Mouse (Mus musculus): ENCODE results near the gene Cga.

Gene Cga

DNA sequence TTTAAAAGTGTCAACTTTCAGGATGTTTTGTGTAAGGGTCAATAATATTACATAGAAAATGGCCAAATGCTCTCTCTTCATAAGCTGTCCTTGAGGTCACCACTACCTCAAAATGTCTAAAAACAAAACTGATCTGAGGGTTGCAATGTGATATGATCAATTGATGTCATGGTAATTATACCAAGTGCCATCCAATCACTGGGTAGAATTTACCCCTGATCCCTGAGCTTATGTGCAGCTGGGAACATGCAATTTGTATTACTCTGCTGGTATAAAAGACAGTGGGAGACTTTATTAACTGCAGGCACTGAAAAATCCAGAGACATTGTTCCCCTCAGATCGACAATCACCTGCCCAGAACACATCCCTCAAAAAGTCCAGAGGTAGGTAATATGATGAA lies at the start of gene Cga:
Gene Cga (plus strand): TSS at position 301 of the 400 bp plus-strand sequence.
- no peak for DNase-seq

DNA sequence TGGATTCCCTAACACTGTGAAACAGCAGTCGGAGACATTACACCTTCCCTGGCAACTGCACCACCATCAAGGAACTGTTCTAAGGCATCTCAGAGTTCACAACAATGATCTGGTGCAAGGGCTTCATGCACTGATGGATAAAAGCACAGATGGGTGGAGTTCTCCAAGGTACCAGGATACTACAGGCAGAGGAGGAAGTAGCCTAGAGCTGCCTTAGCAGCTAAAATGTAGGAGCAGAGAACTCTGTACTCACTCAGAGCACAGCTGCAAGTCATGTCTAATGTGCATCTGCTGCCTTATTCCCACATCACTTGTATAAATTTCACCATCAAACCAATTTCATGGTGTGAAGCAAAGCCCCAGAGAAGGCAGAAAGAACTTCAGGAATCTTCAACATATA lies 49.7 kb upstream of the Cga start:
- DNase-seq = no peak

DNA sequence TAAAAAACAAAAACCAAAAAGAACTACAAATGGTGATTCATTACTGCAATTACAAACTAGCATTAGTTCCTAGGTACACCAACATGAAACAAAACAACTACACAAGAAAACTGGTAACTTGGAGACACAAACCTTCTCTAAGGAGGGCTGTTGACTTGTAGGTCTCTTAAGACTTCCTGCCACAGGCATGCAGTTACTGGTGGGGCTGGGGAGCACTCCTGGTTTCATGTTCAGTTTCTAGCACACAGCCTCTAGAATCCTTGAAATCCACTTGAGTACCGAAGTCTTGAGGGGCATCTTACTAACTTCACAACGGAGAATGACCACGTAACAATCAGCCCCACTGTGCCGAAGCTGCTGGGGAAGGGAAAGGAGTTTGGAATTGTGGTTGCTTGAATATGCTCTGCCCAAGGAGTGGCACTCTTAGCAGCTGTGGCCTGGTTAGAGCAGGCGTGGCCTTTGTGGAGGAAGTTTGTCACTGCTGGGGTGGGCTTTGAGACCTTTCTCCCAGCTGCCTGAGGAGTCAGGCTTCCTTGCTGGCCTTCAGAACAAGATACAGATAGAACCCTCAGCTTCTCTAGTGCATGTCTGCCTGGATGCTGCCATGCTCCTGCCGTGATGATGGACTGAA lies 45.8 kb upstream of the Cga start:
- DNase-seq = no peak

DNA sequence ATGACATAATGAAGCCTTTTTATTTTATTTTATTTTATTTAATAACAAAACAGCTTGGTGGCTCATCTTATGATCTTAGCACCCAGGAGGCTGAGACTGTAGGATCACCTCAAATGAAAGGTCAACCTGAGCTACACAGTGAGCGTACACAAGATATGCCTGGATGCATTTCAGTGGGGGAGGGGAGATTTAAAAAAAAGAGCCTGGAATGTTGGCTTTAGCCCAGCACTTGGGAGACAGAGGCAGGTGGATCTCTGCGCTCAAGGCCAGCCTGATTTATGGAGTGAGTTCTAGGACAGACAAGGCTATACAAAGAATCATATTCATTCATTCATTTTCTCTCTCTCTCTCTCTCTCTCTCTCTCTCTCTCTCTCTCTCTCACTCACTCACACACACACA lies 43.4 kb upstream of the Cga start:
- no peak for DNase-seq

DNA sequence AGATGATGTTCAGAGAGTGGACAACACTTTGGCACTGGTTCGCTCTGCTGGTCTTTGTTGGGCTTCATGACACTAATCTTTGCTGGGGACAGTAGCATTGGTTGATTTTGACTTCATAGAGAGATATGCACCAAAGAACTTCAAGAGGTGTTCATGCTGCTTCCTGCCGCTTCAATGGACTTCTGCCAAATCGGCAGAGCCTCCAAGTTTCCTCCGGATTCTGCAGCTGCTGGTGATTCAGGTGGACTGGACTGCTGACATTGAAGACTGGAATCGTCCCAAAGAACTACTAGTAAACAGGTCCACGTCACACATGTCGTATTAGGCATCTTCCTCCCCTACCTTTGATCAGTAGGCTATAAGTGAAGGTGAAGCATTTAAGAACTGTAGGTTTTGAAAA lies 41.5 kb upstream of the Cga start:
- DNase-seq = no peak

DNA sequence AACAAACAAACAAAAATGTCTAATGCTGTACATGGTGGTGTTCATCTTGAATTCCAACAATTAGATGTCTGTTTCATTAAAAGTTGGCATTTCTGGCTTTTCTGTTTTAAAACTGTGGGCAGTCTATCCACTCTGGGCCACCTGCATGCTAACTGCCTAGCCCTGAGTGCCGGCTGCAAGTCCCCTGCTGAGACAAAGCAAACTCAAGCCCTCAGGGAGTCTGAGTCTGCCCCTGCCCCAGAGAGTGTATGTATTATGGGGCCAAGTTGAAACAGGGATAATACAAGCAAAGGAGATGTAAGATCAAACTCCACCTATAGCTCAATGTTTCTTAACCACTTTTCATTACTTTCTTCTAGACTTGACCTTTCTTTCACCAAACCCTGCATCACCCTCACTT lies 37.6 kb upstream of the Cga start:
- no peak for DNase-seq

DNA sequence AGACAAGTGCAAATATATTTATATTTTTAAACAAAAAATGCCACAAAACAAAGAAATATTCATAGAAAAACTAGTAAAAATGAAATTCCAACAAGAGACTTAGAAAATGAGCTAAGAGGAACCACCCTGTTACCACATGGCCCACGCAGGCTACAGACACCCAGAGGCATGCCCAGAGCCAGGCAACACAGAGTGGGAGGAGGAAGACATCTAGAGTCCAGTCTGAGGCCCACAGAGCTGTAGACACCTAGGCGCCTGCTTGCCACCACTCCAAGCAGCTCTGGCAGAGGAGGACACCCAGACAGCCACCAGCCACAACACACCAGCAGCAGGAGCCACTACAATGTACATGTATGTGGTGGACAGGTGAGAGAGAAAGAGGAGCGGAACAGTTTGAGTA lies 34.7 kb upstream of the Cga start:
- no peak for DNase-seq

DNA sequence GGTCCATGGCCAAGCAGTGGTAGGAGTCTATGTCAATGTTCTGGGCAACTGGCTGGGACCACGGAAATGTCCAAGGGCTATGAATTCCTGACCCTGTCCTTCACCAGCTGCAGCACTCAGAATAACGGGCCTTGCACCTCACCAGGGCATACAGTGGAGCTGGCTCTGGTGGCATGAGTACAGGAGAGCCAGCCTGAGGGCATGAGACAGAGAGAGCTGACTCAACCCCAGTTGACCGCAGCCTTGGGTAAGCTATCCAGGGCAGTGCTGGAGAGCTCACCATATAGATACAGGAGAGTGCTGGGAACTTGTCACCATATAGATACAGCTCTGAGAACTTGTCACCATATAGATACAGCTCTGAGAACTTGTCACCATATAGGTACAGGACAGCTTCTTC lies 34.2 kb upstream of the Cga start:
- no peak for DNase-seq

DNA sequence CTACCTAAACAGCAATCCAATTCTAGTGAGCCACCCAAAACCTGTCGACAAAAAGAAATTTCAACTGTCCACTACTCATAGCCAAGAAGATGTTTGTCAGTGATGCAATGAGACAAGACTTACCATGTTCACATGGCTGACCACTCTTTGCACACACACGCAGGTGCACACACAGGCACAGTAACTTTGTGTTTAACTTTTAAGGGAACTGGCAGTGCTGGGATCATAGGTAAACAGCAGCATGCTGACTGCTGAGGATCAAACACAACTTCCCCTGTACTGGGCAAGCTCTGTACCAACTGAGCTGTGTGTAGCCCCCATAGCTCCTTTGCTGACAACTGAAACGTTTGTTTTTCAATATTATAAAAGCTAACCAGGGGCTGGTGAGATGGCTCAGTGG lies 32.1 kb upstream of the Cga start:
- DNase-seq = no peak

DNA sequence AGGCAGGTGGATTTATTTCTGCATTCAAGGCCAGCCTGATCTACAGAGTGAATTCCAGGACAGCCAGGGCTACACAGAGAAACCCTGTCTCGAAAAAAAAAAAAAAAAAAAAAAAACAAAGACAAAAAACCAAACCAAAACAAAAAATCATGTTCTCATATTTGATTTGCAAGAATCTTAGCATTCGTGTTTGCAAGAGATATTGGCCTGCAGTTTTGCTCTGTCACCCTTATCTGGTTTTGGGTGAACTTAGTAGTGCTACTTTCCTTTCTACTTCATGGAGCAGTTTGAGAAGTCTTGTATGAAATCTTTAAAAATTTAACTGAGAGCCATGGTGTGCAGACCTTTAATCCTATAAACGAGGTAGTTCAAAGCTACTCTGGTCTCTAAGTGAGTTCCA lies 23.8 kb upstream of the Cga start:
- no peak for DNase-seq

DNA sequence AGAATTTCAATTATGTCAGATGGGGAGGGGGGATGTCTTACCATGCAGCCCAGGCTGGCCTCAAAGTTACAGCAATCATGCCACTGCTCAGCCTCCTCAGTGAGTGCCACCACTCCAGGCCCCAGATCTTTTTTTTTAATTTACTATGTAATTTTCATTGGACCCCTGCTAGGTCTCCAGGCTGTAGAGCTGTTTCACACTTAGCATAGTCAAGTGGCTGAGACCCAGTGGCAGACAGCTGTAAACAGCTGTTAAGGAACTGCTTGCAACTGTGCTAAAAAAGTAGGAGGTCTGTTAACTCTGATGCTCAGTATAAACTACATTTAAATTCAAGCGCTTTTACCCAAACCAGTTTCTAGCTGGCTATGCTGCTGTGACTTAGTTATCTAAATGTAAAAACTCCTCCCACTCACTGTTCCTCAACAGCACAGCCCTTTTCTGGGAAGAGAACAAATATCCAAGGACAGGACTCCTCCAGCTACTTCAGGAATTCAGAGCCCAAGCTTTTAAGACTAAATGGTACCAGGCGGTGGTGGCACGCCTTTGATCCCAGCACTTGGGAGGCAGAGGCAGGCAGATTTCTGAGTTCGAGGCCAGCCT lies 20.6 kb upstream of the Cga start:
- DNase-seq = no peak

DNA sequence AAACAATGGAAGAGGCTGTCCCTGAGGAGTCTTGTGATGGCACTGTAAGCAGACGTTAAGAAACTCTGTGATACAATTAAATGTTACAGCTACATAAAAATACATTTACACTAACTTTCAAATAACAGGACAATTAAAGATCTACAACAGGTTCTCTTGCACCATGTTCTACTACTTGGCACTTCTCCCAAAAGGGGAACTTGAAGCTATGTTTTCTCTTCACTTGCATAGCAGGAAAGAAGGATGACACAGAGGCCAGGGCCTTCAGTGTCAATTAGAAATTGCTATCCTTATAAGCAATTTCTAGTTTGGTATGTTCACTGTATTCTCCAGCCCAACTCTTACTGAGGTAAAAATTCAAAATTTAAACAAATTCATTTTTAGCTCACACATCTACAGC lies 19.3 kb upstream of the Cga start:
- no peak for DNase-seq

DNA sequence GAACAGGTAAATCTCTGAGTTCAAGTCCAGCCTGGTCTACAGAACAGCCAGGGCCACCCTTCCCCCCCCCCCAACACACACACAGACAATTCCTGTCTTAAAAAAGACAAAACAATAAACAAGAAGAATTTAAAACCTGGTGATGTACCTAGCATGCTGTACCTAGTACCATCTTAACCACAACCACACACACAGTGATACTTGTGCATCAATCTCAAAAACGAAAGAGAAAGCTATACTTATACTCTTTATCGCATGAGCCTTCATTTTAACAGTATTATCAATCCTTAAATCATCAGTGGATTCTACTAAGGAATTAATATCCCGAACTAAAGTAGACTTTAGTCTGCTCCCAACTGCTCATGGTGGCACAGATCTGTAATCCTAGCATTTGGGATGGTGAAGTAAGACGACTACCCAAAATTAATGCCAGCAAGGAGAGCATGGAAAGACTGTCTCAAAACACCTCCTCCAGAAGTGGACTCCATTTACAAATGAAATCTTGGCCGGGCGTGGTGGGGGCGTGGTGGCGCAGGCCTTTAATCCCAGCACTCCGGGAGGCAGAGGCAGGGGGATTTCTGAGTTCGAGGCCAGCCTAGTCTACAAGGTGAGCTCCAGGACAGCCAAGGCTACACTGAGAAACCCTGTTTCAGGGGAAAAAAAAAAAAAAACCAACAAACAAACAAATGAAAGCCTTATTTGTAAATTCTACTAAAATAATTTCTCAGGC lies 12.5 kb upstream of the Cga start:
- DNase-seq = no peak

DNA sequence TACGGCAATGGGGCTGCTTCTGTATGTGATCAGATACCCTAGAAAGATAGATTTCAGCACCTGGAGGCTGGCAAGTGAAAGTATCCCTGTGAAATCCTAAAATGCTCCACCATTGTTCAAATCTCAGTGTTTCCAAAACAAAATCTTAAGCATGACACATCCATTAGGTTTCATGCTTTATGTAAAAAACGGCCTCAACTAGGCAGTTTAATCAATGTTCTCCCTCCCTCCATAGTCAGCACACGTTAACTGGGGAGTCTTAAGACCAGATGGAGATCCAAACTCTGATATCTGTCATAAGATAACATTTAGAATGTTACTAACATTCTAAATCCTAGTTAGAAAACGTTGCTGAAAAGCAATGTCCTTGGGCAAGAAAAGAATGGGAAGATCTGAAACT lies 11.7 kb upstream of the Cga start:
- no peak for DNase-seq

DNA sequence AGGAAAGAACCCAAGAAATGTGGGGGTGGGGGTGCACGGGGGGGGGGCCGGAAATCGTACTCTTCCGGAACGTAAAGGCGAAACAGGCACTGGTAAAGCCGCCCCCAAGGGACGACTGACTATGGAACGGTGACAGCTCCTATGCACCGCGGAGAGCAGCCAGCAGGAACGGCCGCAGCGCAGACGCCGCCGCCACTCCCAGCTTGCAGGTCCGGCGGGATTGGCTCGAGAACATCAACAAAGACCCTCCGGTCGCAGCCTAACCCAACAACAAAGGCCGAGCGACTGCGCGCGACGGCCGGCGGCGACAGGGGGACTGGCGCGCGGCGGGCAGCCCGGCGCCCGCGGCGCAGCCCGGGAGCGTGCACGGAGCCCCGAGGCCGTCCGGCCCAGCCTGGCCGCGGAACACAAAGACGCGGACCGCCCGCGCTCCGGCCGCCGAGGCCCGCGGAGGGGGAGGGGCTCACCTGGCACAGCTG lies 11.2 kb upstream of the Cga start:
- no peak for DNase-seq

DNA sequence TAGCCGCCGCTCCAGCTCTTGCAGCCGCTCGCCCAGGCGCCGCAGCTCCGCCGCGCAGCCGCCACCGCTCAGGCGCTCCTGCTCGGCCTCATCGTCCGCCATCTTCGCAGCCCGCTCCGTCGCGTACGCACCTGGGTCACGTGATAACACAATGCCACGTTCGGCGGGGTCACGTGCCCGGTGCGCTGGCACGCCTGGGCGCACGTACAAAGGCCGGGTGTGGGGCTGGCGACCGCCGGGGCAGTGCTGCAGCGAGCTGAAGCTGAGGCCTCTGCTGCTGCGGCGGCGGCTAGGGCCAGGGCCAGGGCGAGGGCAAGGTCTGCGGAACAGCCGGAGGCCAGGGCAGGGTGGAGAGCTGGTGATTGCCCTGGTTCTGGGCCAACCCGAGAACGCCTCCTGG lies 10.8 kb upstream of the Cga start, which contains the start of gene Zfp292:
Gene Zfp292 (minus strand): TSS at position 143 of the 400 bp plus-strand sequence.
- DNase-seq = peak; percentile 96

DNA sequence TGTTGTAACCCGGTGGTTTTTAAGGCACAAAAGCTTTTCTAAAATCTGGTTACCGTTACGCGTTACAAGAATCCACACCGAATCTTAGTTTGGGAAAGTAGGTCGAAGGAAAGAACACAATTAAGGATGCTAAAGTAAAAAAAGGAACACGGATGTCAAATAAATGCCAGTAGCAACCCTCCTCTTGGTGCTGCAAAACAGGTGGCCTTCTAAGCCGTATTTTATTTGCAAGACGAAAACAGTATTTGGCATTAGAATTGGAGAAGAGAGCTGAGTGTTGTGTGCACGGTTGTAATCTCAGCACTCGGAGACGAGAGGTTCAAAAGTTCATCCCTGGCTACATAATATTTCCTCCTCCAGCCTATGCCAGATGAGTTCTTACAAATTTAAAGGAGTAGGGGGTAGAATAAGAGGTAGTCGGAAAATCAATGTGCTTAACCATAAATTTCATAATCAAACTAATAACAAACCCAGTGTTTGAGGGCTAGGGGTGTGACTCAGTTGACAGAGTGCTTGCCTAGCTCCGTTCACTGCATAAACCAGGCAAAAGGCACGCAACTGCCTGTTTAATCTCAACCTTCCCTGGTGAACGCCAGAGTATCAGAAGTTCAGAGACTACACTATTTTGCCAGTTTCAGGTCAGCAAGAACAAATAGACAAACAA lies 10.1 kb upstream of the Cga start:
- no peak for DNase-seq

DNA sequence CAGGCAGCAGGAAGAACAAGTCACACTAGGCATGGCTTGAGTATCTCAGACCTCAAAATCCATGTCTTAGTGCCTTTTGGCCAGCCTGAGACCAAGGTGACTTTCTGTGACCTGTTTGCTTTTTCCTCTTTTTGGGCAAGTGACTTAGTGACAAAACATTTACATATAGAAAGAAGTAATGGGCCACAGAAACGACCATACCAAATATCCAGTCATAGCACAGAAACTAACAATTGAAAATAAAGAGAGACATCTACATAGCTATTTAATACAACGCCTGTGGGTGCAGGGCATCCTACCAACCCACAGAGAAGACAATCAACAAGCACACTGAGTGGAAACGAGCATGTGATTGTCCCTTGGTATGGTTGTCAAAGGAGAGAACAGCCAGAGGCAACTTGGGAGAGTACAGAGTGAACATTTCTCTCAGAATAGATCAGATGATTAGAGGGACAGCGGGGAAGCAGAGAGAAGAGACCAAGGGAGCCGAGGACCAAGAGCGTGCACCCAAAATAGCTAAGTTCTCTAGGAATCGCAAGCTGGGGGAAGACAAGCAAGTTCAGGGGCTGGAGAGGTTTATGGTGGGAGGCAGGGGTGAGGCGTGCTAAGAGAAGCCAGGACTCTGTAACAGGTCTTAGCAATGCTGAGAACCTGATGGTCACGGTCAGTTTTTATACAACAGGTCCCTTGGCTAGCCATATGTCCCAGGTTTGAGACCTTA lies 7.8 kb upstream of the Cga start:
- no peak for DNase-seq

DNA sequence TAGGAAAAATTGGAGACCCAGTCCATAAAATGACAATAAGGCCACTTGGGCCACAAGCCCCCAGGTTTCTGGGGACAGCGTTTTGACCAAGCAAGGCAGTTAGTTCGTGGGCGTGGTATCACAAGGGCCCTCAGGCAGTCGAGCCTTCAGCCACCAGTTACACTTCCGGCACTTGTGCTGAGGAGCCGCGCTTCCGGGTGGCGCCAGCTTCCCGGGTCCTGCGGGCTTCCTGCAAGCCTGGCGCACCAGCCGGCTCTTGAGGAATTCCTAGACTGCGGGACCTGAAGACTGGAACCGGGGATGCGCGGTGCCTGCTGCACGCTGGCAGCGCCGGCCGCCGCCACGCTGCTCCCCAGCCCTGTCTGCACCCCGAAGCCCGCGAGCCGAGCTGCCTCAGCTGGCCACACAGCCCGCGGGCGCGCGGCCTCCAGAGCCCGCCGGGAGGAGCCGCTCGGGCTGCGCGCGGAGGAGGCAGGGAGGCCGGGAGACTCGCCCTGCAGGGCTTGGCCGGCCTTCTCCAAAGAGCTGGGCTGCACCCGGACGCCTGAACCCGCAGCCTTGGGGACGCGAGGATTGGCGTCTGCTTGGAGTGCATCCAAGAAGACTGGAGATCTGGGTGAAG lies 7.0 kb upstream of the Cga start:
- peak; percentile 82 for DNase-seq

DNA sequence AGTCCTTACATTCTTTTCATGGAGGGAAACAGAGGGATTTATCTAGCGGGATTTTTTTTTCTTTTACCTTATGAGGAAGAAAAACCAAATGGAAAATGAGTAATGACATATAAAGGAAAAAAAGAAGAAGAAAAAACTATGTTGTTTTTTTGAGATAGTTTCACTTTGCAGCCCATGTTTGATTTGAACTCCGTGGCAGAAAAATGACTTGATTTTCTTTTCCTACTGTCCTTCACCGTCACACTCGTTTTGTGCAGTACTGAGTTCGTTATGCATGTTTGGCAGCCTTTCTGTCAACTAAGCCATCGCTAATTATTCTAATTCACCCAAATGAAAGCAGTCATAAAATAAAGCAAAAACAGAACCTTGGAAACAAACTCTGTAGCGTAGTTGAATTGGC lies 6.3 kb upstream of the Cga start:
- no peak for DNase-seq

DNA sequence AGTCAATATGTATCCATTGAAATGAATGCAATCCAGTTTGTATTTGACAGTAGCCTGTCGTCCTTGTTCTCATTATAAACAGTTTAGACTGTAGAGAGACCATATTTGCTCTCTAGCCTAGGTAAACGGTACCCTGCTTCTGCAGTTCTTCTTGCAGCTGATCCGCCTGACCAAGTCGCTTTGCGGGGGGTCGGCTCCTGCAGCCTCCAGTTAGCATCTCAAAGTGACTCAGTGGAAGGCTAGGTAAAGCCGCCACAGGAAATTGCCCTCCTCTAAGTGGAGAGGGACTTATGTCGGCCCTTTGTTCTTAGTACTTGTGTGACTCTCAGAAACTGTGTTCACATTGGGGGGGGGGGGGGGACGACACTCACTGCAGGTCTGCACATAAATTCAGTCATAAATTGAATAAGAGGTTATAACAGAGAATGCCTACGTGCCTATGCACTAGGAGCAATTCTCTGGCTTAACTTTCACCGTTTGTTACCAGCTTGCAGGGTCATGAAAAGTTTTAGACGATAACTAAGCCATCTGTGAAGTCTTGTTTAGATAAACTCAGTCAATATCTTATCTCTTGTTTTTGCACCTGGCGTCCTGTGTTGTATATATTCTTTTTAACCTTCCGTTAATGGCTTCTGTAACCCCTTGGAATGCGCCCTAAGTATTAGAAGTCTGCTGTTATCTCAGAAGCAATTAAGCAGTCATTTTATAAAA lies 4.3 kb upstream of the Cga start:
- DNase-seq = no peak

DNA sequence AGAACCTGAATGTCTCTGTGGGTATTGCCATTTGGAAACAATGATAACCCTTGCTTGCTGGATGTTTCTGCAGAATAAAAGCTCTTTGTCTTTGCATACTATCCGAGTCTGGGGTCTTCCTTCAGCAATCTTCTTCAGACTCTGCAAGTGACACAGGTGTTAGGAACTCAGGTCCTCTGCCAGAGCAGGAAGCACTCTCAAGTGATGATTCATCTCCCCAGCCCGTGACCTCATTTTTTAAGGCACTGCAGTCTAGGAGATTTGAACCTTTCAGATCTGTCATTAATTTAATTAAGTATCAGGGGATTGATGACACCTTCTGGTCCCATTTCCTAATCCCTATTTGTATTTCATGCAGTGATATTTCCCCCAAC lies 3.8 kb upstream of the Cga start:
- no peak for DNase-seq

Data from right cerebral cortex, postnatal 25 days (tissue).